Mouse (Mus musculus) liver, embryonic 14.5 days (tissue): ENCODE results near the gene Tspan2.

Source experiments
- CTCF ChIP-seq: IDR thresholded peaks from 2 replicates; pipeline ENCODE4 v1.5.1; 2016; ENCODE audit warnings: antibody characterized with exemption, low read depth, control low read depth
- EP300 ChIP-seq: IDR thresholded peaks from 2 replicates; pipeline ENCODE4 v1.6.1; 2016; ENCODE audit warnings: antibody characterized with exemption, low read depth

- TF ChIP-seq CTCF (no peak), EP300 (no peak)
These were observed 48.3 kb downstream of the Tspan2 start, which contains the start of gene Tshb for GRCm38 (mm10) chr3:102782618-102783017.
